Mouse (Mus musculus) mature B cell (primary cell): ENCODE results near the gene Ndufa7.

Source experiments
- in situ Hi-C: fragments of 300-500 bp; cut with MboI; formaldehyde crosslinking; loops from 2 replicates; pipeline ENCODE4 v1.14.3; 2019

The Ndufa7 gene

GRCm38 (mm10) chr17:33810334-33811141 lies 13.8 kb upstream of the Ndufa7 start, which contains the start of gene Kank3:
TSS of gene Kank3 (plus strand) at chr17:33810519.
- in situ Hi-C loops: loop anchor here (25.0 kb wide), 1 partner anchor 373 kb away; the partner anchor contains the start of gene Actl9

- in situ Hi-C loops: loop anchor here (25.0 kb wide), 1 partner anchor 374 kb away; the partner anchor contains the start of gene Actl9
These were observed 13.2 kb upstream of the Ndufa7 start for GRCm38 (mm10) chr17:33811142-33811516.

GRCm38 (mm10) chr17:33812475-33812874 lies 11.9 kb upstream of the Ndufa7 start:
- in situ Hi-C loops: loop anchor here (25.0 kb wide), 1 partner anchor 375 kb away; the partner anchor contains the start of gene Actl9

- in situ Hi-C loops: loop anchor here (25.0 kb wide), 1 partner anchor 376 kb away; the partner anchor contains the start of gene Actl9
These were observed 11.4 kb upstream of the Ndufa7 start for GRCm38 (mm10) chr17:33812990-33813389.

GRCm38 (mm10) chr17:33815399-33815798 lies 9.0 kb upstream of the Ndufa7 start:
- in situ Hi-C loops: loop anchor here (25.0 kb wide), 1 partner anchor 378 kb away; the partner anchor contains the start of gene Actl9

GRCm38 (mm10) chr17:33816612-33817011 lies 7.8 kb upstream of the Ndufa7 start:
- in situ Hi-C loops: loop anchor here (25.0 kb wide), 1 partner anchor 379 kb away; the partner anchor contains the start of gene Actl9

GRCm38 (mm10) chr17:33817184-33817968 lies 7.0 kb upstream of the Ndufa7 start:
- in situ Hi-C loops: loop anchor here (25.0 kb wide), 1 partner anchor 380 kb away; the partner anchor contains the start of gene Actl9

- in situ Hi-C loops: loop anchor here (25.0 kb wide), 1 partner anchor 381 kb away; the partner anchor contains the start of gene Actl9
These were observed 6.3 kb upstream of the Ndufa7 start for GRCm38 (mm10) chr17:33817969-33818643.

GRCm38 (mm10) chr17:33822436-33822959 lies 1.9 kb upstream of the Ndufa7 start:
- in situ Hi-C loops: loop anchor here (25.0 kb wide), 1 partner anchor 385 kb away; the partner anchor contains the start of gene Actl9

- in situ Hi-C loops: loop anchor here (25.0 kb wide), 1 partner anchor 386 kb away; the partner anchor contains the start of gene Actl9
These were observed 1.2 kb upstream of the Ndufa7 start for GRCm38 (mm10) chr17:33823171-33823570.

GRCm38 (mm10) chr17:33824997-33825330 lies 592 bp downstream of the Ndufa7 start:
- in situ Hi-C loops: loop anchor here (25.0 kb wide), 1 partner anchor 388 kb away; the partner anchor contains the start of gene Actl9

- in situ Hi-C loops: no loop called here
These were observed 1.1 kb downstream of the Ndufa7 start for GRCm38 (mm10) chr17:33825462-33825861.

- in situ Hi-C loops: no loop called here
These were observed 2.5 kb downstream of the Ndufa7 start for GRCm38 (mm10) chr17:33826850-33827249.

- in situ Hi-C loops: no loop called here
These were observed 4.5 kb downstream of the Ndufa7 start for GRCm38 (mm10) chr17:33828892-33829291.

- in situ Hi-C loops: no loop called here
These were observed 5.2 kb downstream of the Ndufa7 start for GRCm38 (mm10) chr17:33829561-33829960.

- in situ Hi-C loops: no loop called here
These were observed 18.8 kb downstream of the Ndufa7 start, which contains the start of gene Cd320 for GRCm38 (mm10) chr17:33842966-33843795. TSS of gene Cd320 (plus strand) at chr17:33843091.

- in situ Hi-C loops: no loop called here
These were observed 19.8 kb downstream of the Ndufa7 start for GRCm38 (mm10) chr17:33844196-33844595.

- in situ Hi-C loops: no loop called here
These were observed 23.8 kb downstream of the Ndufa7 start for GRCm38 (mm10) chr17:33848139-33848538.

- in situ Hi-C loops: no loop called here
These were observed 27.0 kb downstream of the Ndufa7 start for GRCm38 (mm10) chr17:33851331-33851730.

GRCm38 (mm10) chr17:33857816-33858215 lies 33.4 kb downstream of the Ndufa7 start:
- in situ Hi-C loops: no loop called here
